Mouse (Mus musculus) thymus, postnatal 4 days (tissue): Measurements from ENCODE around the gene Txk.

Experiments used
- DNase-seq: peaks from one replicate; pipeline ENCODE4 v3.0.0; 2021

The Txk gene

GRCm38 (mm10) chr5:72750226-72750625, 2.4 kb downstream of the Txk start:
- no peak for DNase-seq

DNA sequence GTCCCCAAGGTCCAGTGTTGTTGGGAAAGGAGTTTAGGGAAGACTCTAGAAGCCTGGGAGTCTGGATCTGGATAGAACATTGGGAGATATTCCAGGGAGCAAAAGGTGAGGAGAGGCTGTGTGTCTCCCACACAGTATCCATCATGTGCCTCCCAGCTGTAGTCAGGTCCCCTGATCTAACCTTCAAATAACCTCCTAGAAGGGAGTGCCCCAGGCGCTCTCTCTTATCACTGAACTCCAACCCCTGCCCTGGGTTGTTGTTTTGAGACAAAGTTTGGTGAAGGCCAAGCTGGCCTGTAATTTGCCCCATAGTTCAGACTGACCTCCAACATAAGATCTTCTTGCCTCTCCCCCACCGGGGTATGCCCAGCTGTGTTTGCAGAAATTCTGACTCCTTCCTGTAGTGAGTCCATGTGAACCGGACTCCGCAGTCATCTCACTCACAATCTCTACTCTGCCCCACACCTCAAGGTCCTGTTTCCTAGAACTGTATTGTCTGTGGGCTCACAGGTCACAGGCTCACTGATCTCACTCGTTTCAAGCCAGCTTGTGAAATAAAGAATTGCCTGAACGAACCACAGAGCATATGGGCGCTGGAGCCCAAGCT, 3.8 kb downstream of the Txk start:
- no peak for DNase-seq

- DNase-seq = no peak
Measured at GRCm38 (mm10) chr5:72747384-72747783, 5.2 kb downstream of the Txk start.

GRCm38 (mm10) chr5:72746461-72746860, 6.1 kb downstream of the Txk start:
- no peak for DNase-seq

DNA sequence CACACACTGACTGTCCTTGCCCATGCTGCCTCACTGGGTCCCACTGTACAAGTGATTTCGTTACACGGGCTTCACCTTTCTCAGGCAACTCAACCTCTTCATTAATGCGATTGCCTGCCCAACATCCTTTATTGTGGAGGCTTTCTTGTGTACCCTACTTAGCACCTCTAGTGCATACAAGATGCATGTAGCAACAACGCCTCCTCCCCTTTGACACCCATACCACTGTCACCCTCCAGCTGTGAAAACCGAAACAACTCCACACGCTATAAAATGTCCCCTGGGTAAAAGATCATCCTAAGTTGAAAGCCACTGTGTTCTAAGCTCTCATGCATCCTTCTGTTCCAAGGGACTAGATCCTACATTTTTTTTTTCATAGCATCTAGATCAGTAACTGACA, 9.5 kb downstream of the Txk start:
- DNase-seq = no peak

DNA sequence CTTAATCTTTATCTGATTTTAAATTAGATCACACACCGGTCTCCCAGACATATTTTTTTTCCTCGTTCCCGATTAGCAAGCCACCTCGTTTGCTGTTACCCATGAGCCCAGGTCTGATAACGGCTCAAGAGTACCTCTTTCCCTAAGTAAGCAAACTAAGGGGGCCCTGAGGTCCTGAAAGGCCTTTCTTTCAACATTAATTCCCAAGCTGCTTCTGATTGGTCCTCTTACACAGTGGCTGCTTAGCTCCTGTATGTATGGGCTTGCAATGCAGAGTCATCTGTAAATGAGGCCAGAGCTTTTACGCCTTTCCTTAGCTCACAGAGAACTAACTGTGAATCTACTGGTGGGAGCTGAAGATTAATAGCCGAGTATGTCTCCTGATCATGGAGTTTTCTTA, 15.7 kb downstream of the Txk start:
- DNase-seq = no peak

DNA sequence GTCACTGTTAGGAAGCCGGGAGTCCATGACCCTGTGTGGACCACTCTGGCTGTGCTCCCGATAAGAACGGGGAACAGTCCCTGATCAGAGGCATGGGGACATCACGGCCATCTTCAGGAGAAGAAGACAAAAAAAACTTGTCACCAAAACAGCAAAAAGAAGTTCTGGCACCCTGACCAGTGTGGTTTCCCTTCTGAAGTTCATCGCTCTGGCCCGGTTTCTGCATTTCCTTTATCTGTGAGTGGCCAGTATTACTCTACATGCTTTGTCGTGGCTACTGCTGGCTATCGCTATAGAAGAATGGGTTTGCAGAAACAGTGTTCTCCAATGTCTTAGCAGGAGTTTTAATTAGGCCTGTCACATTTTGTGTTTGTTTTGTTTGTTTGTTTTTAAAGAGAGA, 16.1 kb downstream of the Txk start:
- no peak for DNase-seq

DNA sequence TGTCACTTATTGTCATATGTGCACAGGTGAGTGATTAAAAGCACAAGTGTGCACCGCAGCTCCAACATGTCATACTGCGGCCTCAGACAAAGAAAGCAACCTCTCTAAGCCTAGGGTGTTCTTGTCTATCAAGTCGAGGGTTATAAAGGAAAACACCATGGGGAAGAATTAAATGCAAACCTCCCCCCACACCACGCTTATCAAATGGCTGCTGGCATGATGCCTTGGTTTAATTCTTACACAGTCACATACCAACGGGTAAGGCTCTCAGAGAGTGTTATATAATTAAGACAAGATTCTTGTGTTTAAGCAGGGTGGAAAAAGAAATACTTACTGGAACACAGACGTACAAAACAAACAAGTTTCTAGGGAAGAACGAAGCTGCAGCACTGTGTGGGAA, 16.8 kb downstream of the Txk start:
- DNase-seq = no peak

DNA sequence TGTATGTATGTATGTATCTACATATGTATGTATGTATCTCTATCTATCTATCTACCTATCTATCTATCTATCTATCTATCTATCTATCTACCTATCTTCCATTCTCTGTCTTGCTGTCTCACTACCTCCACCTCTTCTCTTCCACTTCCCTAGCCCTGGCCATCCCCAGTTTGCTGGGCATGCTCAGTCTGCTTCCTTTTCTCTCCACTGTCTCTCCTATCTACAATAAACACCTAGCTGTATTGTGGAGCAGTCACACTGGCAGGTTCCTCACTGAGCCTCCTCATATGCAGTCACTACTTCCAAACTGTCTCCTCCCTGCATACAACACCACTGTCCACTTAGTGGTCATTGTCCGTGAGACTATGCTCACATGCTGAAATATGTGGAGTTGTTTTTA, 19.7 kb downstream of the Txk start:
- no peak for DNase-seq

DNA sequence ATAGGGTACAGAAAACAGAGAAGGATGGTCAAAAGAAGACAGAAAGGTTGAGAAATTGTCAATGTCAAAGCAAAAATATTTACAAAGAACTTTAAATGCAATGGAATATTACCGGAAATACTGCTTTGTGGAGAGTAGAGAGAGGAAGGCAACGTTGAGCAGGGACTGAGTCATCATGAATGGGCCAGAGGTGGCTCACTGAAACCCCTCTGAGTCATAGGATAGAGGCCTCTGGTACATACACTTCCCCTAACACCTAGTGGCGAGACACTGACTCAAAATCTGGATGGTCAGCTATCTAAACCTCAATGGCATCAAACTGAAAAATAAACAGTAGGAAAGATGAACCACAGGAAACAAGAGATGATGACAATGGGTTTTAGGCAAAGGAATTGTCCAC, 27.2 kb downstream of the Txk start:
- DNase-seq = no peak

- DNase-seq = no peak
Measured at GRCm38 (mm10) chr5:72723429-72723828, 29.1 kb downstream of the Txk start.

GRCm38 (mm10) chr5:72720587-72720986, 32.0 kb downstream of the Txk start:
- peak; percentile 64 for DNase-seq

DNA sequence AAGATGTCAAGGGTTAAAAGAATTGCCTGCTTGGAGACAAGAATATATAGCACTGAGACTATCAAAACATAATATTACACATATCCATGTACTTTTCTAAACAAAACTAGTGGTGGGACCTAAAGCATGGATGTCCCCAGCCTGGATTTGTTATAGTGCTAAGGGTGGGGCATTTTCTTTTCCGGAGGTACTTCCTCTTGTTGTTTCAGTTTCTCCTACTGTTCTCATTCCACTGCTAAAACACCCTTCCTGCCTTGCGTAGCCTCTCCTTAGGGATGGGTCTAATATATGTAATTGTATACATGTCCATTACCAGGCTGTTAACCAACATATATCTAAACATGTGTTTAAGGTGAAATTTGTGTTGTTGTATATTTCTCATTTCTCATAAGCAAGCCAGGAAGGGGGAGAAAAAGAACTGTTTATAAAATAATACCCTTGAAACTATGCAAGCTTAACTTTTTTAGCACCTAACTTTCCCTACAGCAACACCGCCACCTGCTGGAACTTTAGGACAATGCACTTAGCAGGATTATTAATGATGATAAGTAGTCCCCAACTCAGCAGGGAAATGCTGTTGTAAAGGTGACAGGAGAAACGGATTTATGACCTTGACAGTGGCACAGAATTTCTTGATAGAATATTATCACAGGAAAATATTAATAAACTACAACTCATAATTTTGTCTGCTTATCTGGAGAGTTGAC, 41.9 kb downstream of the Txk start:
- peak; percentile 86 for DNase-seq

GRCm38 (mm10) chr5:72709976-72710375, 42.6 kb downstream of the Txk start:
- DNase-seq = no peak

DNA sequence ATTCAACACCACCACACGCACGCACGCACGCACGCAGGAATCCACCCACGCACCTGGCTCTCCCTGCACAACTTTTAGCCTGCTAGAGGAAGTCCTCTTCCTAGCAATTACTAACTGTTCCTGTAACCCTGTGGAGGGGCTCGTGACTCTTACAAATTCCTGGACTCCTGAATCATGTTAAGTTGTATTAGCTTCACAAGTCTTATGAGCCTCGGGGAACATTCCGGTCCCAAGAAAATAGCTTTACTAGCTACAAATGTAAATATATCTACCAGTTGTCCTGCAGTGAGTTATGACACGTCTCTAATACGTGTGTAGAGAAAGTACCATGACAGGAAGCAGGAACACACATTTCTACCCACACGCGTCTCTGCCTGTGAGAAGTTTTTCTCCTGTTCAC, 43.1 kb downstream of the Txk start:
- no peak for DNase-seq

DNA sequence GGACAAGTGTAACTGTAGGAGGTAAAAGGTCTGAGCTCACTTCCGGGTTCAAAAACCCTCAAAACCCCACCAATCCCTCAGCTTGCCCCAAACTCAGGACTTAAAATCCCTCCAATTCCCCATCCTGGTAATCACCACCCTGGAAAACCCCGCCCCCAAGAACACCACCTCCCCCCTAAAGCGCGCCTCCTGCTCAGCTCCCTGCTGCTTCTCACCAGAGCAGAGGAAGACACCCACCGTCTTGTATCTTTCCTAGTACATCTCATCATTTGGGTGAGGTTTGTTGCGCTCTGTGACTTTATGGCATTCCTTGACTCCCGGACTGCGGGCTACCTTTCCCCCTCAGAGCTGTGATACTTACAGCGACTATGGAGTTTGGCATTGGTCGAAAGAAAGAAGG, 45.9 kb downstream of the Txk start:
- DNase-seq = no peak

- no peak for DNase-seq
Measured at GRCm38 (mm10) chr5:72706095-72706494, 46.5 kb downstream of the Txk start.

DNA sequence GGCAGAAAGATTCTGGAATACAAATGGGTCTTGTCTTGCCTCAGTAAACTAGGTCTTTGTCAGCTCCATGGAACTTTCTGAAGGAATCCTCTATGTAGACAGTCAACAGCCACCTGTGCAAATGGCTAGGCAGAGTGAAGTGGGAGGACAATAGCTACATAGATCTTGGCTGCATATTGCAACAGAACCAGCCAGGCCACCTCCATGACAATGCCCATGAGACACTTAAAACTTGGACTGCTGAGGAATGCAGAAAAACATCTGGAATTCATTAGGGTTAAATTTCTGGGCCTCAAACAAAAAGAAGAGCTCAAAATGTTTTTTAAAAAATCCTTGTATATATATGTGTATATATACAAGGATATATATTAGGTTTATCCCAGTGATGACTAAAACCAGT, 50.4 kb downstream of the Txk start:
- DNase-seq = no peak

GRCm38 (mm10) chr5:72699500-72699818, 53.1 kb downstream of the Txk start:
- no peak for DNase-seq

- DNase-seq = no peak
Measured at GRCm38 (mm10) chr5:72698818-72699499, 53.6 kb downstream of the Txk start.

DNA sequence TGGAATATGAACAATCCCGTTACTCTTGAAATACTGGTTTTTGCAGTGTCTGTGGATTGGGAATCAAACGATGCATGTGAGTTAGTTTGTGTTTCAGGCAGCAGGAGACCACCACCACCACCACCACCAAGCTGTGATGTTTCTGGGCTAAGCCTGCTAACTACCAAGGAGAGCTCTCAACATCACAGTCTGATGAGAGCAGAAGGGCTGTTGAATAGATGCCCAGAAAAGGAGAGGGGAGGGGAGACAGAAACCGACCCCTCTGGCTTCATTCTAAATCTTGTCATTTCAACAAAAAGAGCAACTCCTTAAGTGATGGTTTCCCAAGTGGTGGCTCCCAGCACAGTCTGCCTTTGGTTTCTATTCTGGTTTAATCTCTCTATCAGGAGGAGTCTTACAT, 54.2 kb downstream of the Txk start:
- DNase-seq = no peak

DNA sequence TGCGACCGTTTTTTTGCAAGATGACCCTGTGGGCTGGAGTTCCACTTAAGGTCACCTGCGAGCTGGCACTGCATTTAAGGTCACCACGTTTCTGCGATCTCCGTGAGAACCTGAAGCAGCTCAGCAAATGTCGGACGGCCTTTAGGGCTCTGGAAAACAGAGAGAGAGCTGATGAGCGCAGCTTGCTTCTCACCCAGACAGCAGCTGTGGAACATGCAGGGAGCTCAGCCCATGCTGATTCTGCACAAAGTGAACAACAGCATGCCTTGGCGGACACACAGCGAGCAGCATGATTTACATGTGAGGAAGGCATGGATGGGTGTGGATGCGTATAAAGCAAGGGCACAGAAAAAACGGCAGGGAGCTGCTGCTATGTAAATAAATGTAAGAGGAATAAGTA, 56.1 kb downstream of the Txk start:
- DNase-seq = no peak

DNA sequence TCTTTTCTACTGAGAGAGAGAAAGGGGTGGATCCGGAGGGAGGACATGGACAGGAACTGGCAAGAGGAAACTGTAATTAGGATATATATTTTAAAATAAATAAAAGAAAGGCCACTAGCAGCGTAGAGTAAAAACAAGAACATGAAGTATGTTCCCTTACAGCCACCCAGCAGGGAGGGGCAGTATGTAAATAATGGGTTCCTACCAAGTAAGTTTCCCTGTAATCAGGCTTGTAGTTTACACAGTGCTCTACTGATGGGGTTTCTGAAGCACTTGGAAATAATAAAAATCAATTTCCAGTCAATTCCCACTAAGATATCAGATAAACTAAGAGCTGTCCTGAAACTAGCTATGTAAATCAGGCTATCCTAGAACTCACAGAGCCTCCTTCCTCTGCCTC, 57.9 kb downstream of the Txk start:
- DNase-seq = no peak

- no peak for DNase-seq
Measured at GRCm38 (mm10) chr5:72690516-72690915, 62.1 kb downstream of the Txk start.

DNA sequence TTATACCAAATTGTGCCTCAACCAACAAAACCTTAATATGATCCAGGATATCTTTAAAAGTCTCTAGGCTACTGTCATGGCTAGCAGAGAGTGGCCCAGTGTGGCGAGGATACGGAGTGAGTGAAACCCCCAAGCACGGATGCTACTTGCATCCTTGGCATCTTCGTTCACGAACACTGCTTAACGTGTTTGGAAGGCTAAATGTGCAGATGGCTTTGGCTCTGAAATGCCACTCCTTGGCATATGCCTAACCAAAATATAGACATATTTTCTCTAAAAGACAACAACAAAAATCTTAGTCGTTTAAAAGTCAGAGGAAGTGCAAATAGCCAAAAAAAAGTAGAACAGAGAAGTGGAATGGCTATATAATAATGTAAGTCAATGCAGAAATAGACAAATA, 63.0 kb downstream of the Txk start:
- DNase-seq = no peak
